Mouse (Mus musculus) kidney, postnatal 10 days (tissue): ENCODE measurements around the gene Ankrd33b.

ENCODE experiments used
- DNase-seq: peaks from one replicate; pipeline ENCODE4 v3.0.0; 2021; ENCODE audit warnings: mixed read lengths

Gene Ankrd33b

DNA sequence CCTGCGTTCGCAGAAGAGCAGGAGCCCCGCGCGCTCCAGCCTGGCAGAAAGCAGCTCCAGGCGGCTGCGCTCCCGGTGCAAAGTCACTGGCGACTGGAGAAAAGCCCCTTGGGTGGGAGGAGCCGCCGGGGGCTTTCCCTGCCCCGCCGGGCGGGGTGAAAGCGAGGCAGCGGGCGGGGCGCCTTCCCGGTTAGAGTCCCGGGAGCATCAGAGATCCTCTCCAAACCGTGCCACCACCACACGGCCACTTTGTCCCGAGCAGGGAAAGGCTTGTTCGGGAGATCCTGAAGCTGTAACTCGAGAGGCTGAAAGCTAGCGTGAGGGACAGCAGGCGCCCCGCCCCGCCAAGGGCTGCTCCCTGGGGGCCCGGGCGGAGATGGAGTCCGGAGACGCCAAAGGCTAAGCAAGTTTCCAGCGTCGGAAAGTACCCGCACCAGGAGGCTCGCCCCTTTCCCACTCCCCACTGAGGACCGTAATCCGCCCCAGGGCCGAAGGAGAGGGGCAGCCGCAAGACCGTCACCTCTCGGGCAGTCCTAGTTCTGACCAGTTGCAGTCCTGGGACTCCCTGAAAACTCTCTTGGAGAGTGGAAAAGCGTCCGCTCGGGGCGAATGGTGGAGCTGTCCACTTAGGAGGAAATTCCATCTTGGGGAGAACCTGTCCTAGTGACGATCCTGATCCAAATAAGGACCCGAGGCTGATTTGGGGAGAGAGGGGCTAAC, at the start of gene Ankrd33b:
Gene Ankrd33b, minus strand, starts transcription at position 246 of the 720 bp plus-strand sequence.
- peak; percentile 88 for DNase-seq

DNA sequence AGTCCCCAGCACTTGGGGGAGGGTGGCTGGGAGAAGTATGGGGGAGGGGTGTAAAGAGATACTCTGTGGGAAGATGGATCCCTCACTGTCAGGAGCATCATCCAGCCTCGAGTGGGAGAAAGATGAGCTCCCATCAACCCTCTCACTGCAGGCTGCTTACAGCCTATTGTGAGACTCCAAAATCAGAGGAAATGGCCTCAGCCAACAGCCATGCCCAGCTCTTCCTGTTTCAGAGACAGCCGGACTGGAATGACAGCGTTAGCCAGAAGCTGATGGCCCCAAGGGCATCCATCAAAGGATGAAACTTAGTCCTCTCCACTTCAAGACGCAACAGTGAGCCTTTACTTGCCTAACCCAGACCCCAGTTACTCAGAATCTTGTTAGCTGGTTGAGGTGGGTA, 47.7 kb upstream of the Ankrd33b start:
- DNase-seq = peak; percentile 29

DNA sequence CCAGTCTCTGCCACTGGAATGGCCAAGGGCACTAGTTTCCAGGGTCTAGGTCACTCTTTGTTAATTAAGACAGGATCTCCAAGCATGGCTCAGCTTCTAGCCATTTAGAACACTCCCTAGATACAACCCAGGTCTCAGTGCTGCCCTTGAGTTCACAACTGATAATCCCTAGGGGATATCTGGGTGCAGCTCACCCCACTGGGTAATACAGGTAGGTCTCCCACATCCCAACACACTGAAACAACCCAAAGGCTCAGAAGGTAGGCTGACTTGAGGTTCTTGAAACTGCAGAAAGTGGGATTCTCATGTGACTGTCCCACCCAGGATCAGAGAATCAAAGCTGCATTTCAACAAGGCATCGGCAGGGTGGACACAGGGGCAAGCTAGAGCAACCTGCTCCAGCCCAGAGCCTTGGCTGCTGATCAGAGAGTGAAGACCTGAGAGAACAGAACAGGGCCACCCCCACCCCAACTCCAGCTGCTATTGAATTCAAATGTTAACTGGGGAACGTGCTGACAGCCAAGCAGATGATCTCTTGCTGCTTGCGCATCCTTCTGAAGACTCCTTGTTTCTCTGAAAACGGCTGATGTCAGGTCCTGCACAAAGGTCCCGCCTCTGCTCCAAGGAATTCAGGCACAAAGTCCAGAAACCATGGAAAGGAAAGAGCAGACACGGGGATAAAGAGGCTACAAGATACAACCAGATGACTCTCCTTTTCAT, 46.8 kb upstream of the Ankrd33b start:
- peak; percentile 55 for DNase-seq

DNA sequence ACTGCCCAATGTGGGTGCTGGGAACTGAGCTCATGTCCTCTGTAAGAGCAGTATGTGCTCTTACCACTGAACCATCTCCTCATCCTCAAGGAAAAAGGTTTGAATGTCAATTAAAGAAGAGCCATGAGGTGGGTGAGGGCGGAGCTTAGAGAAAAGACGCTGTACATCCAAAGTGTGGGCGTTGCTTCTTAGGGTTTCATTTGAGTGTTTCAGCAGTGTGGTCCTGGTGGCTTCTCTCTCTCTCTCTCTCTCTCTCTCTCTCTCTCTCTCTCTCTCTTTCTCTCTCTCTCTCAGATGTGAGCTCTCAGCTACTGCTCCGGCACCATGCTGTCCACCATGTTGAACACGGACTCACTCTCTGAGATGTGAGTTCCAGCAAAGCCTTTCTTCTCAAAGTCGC, 46.1 kb upstream of the Ankrd33b start:
- DNase-seq = no peak

DNA sequence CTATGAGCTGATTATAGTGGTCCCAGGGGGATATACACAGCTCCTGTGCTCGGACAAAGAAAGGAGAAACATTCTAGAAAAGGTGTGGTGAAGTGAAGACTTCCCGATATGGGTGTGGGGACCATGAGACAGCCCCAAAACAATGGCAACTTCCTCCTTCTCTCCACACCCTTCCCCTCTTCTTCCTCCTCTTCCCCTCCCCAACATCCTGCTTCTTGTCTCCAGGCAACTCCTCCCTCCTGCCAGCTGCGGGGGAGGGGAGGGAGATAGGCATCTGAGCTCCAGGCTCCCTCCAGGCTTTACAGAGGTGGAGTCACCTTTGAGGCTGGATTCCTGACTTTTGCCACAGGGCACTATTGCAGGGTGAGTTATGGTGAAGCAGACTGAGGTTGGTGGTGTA, 45.4 kb upstream of the Ankrd33b start:
- DNase-seq = peak; percentile 61

DNA sequence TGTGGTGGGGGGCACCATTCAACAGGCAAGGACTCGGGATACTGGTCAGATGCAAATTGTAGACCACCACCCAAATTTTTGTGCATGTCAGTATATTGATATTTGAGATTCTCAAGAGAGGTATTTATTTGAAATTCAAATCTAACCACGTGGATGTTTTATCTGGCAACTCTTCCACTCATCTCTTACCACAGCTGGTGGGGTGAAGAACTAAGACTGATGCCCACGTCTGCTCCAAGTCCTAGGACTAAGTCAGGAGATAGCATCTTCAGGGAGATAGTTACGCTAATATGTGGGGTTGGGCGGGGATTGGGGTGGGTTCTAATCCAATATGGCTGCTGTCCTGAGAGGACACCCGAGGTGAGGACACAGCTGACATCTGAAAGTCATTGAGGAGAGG, 44.9 kb upstream of the Ankrd33b start:
- no peak for DNase-seq

DNA sequence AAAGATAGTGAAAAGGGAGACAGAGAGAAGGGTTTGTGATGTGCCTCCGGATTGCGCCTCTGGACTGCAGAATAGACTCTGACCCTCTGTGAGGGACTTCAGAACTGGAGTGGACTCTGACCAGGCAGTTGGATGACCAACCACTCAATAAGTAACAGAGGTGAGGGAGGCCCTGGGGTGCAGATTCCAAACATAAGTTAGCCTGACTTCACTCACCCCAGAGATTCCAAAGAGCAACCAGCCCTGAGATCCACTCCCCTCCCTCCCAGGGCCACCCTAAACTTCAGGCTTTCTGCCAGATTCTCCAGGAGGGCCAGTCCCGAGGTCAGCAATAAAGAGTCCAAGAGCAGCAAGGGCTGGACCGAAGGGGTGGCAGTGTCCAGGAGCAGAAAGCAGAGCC, 40.0 kb upstream of the Ankrd33b start:
- peak; percentile 74 for DNase-seq

DNA sequence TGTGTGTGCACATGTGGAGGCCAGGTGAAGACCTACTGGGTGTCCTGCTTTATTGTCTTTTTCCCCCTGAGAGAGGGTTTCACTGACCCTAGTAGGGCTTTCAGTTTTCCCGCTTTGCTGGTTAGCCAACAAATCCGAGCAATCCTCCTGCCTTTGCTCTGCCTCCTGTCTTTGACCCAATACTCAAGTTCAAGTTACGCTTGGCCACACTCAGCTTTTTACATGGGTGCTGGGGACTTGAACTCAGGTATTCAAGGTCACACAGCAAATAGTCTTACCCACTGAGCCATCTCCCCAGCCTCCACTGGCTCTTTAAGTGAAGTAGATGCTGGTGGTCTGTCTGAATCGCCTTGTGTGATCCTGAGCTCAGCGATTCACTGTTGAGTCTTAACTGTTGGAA, 39.4 kb upstream of the Ankrd33b start:
- peak; percentile 39 for DNase-seq

DNA sequence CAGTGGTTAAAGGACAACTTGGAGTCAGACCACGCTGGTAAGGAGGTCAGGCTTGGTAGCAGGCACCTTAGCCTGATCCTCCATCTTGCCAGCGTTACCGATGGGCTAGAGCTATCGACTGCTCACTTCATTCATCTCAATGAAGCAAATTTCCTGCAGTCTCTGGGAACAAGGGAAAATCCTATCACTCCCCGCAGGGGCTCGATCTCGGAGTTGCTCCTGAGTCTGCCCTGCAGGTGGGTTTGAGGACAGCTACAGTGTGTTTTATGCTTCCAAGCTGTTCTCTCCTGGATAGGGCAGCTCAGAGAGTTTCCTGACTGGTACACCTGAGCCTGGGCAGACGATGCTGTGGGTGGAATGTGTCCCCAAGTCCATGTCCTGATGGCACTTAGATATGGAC, 36.8 kb upstream of the Ankrd33b start:
- DNase-seq = no peak

DNA sequence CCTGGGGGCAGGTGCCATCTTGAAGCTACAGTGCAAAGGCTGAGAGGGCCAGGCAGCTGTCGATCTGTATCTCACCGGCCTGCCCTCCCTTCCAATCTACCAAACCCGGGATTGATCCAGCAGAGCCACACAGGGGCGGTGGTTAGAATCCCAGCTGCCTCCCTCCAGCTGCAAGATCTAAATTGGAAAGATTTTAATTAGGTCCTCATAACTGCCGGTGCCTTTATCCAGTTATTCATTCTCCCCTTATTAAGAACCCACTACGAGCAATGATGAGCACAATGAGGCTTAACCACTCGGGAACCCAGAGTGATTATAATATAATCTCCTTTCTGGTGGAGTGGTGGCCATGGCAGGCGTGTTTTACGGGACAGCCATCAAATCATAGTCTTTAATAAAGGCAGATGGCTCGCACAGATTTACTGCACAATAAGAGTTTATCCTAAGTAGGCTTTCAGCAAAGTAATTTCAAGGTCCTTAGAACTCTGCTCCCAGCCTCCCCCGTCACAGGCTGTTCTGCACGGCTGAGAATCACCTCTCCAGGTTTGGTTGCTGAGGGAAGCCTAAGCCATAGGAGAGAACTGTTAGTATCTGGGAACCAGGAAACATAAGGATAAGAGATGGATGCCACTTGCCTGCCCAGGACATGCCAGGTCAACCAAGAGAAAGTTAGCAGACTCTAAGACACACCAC, 34.8 kb upstream of the Ankrd33b start:
- no peak for DNase-seq

DNA sequence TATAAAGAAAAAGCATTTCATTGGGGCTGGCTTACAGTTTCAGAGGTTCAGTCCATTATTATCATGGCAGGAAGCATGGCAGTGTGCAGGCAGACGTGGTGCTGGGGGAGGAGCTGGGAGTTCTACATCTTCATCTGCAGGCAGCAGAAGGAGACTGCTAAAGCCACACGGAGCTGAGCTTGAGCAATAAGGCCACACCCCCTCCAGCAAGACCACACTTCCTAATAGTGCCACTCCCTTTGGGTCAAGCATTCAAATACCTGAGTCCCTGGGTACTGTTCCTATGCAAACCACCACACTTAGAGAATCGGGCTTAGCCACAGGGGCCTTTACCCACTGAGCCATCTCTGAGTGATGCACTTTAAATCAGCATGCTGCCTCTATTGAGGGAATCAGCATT, 33.4 kb upstream of the Ankrd33b start:
- no peak for DNase-seq

DNA sequence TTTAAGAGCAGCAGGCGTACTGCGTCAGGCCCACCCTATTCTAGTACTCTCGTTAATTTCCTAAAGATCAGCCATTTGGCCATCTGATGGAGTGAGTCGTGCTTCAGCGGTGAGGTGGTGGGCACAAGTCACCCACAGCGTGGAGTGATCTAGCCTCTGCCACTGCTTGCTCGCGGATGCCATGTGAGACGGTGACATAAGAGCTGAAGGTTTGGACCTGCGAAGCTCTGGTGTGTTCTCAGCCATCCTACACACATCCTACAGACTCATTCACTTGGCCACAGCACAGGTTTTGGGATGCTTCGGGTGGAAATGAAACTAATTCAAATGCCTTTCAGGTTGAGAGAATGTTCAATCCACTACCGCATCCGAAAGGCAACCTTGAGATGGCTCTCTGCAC, 31.2 kb upstream of the Ankrd33b start:
- no peak for DNase-seq

DNA sequence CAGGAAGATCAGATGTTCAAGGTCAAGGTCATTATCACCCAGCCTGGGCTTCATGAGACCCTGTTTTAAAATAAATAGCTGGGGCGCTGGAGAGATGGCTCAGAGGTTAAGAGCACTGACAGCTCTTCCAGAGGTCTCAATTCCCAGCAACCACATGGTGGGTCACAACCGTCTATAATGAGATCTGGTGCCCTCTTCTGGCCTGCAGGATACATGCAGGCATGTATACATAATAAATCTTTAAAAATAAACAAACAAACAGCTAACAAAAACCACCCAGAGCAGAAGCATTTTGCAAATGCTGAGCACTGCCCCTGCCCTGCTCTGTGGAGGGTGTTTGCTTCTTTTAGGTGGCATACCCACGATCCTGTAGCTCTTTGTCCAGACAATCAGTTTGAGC, 29.9 kb upstream of the Ankrd33b start:
- no peak for DNase-seq

DNA sequence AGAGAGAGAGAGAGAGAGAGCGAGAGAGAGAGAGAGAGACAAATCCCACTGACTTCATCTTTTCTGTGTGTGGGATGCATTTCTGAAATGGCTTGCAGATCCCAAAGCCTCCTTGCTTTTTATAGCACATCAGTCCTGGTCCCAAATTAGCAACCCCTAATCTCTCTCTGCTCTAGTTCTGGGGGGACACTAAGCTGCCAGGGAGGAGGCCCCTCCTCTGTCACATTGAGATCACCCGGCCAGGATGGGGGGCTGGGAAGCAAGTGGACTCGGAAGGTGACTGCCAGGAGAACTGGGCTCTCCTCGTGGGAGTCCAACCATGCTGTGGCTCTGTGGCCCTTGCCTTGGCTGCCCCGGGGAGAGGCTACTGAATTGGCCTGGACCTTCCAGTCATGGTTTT, 29.2 kb upstream of the Ankrd33b start:
- DNase-seq = no peak

DNA sequence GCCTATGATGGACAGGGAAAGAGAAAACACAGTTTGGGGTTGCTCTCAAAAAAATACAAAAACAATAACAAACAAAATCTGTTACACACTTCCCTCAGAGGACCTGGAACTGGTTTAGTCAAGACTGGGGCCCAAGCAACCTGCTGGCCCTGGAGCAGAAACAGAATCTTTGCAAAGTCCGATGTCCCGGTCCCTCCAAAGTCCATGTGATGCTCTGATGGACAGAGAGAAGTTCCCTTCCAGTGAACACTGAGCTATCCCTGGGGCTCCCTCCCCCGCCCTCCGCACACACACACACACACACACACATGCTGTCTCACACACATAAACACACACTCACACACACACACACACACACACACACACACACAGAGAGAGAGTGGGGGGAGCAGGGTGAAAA, 28.5 kb upstream of the Ankrd33b start:
- peak; percentile 48 for DNase-seq

DNA sequence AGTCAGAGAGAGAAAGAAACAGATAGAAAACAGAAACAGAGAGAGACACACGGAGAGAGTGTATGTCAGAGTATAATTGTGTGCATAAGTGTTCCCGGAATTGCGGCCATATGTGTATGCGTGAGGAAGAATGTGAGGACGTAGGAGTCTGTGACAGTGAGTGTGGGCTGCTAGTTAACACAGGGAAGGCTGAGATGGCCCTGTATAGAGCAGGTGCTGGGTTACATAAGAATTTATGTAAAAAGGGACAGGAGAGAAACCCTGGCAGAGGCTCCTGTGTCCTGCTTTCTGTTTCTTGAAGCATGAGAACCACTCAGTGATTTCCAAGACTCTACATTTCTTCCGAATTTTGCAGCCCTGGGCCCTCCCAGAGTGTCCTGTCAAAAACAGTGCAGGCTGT, 25.9 kb upstream of the Ankrd33b start:
- DNase-seq = no peak

DNA sequence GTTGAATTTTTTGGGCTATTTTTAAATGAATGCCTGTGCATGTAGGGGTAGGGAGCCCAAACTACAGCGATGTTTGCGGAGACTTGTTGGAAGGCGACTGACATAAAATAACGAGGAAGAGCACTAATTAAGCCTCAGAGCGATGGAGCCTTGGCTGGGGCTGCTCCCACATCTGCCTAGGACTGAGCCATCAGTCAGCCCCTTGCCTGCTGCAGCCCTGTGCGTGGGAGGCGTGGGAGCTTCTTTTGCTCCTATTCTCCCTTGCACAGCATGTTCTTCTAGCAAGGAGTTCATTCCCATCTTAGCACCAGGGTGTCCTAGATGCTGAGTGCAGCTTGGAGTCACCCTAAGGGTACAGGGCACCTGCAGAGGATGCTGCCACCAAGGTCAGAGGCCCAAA, 25.2 kb upstream of the Ankrd33b start:
- peak; percentile 68 for DNase-seq

DNA sequence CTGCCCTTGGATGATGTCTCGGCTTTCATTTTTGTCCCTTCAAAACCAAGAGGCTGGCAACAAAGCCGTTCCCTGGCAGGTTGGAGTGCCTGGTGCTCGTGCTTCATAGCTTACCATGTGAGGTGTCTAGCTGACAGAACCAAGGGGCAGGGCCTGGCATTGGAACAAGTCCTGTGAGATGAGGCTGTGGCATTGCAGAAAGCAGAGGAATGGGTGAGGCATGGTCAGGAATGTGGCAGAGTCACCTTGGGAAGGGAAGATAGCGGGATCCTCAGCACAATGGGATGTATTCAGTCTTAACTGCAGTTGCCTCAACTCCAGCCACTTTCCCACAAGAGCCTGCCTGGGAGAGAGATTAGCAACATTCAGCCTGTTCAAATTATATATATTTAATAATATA, 24.6 kb upstream of the Ankrd33b start:
- no peak for DNase-seq

DNA sequence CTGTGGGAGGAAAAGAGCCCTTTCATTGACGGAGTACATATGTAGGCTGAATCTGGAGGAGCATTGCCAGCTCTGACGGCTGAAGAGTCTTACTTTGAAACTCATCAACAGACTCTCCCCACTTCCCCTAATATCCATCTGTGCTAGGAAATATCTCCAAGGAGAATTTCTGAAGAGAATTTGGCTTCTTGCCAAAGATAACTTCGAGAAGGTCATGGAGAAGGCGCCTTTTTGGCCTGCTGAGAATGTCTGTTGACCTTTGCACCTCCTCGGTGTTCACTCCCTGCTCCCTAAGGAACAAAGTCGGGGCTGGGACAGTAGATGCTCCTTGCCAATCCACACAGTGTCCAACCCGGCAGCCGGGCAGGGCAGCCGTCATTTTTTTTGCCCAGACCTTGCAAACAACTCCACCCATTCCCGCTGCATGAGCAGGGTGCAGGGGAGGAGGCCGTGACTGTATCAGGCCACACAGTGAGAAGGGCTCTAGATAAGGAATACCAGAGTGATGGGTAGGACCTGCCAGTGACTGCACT, 14.5 kb upstream of the Ankrd33b start:
- peak; percentile 63 for DNase-seq

DNA sequence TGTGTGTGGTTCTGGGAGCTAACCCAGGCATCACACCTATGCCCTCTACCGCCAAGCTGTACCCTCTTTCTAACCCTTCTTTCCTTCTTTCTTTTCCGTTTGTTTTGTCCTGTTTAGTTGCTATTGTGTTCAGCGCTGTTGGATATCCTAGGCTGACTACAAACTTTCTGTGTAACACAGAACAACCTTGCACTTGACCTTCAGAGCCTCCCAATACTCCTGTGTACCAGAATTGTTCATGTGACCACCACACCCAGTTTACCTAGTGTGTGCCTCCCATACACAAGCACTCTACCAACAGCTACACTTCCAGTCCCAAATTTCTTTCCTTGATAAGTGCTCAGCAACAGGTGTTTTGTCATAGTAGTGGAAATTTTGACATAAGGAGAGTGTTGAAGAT, 11.9 kb upstream of the Ankrd33b start:
- DNase-seq = no peak

DNA sequence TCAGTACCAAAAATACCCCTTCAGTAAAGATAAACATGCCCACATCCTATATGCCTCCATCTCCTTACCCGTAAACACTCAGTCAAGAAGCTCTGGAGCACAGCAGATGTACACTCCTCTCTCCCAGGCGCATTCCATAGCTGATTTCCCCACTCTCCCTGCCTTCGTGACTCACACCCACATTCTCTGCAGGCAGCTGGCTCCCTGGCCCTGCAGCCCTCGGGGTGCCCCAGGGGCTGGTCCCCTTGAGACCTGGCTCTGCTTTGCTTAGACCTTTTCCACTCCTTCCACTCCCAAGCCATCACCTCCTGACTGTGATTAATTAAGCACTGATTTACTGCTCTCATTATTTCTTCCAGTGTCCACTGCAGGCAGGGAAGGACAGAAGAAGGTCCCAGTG, 7.7 kb upstream of the Ankrd33b start:
- DNase-seq = no peak

DNA sequence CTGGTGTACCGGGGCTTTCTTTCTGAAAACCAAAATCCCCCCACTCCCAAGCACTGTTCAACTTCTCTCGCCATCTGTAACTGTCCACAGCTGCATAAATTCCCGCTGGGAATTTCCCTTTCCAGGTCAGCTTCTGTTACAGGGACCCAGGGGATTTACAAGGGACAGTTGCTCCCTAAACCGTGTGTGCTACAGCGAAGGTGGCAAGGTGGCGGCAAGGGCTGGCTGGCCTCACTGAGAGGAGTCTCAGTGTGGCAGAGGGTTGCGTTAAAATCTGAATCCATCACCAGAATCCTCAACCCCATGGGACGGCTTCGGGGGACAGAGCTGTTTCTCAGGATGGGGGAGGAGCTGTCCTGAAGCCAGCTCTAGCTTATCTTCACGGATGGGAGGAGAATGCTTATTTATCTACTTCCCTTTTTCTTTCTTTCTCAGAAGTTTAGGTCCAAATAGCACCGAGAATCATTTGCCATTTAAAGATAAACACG, 1.6 kb upstream of the Ankrd33b start:
- DNase-seq = no peak

DNA sequence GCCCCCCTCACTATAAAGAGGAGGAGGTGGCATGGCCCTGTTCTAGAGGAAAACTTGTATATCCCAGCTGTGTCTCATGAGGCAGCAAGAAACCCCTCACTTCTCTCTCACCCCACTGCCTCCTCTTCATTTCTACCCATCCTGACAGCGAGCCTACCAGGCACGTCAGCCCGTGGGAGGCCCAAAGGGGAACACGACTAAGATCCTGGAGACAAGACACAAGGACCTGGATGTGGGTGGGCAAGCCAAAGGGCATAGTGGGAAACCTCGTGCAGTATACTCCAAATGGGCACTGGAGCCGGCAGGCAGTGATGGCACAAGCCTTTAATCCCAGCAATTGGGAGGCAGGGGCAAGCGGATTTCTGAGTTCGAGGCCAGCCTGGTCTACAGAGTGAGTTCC, 1.0 kb upstream of the Ankrd33b start:
- no peak for DNase-seq
